Mouse (Mus musculus) c-Kit-positive CD71-positive TER-119-negative erythroid progenitor cells, embryonic 14.5 days (primary cell): ENCODE measurements around the gene Samd11.
A peak's percentile ranks its signal among the peaks of the same experiment; 100 is the strongest.

Source experiments
- DNase-seq: peaks from one replicate; pipeline ENCODE4 v3.0.0-alpha.2; 2013; ENCODE audit warnings: low read depth

Gene Samd11

GRCm38 (mm10) chr4:156213134-156213533 is 42.3 kb downstream of the Samd11 start:
- no peak for DNase-seq

- DNase-seq, result no peak
Observed at GRCm38 (mm10) chr4:156209963-156210635, 45.4 kb downstream of the Samd11 start.

- no peak for DNase-seq
Observed at GRCm38 (mm10) chr4:156208872-156209271, 46.6 kb downstream of the Samd11 start.

- DNase-seq, result no peak
Observed at GRCm38 (mm10) chr4:156203413-156204131, 51.9 kb downstream of the Samd11 start.

GRCm38 (mm10) chr4:156203001-156203412 is 52.5 kb downstream of the Samd11 start, which contains the start of gene AW011738:
AW011738 (plus strand) TSS chr4:156203304.
- DNase-seq, result peak; percentile 58

GRCm38 (mm10) chr4:156202462-156202893 is 53.0 kb downstream of the Samd11 start:
- DNase-seq, result peak; percentile 78

GRCm38 (mm10) chr4:156200623-156201475 is 54.6 kb downstream of the Samd11 start, which contains the start of gene Isg15:
Isg15 (minus strand) TSS chr4:156200818.
- no peak for DNase-seq

GRCm38 (mm10) chr4:156197829-156198205 is 57.6 kb downstream of the Samd11 start:
- peak; percentile 53 for DNase-seq

GRCm38 (mm10) chr4:156197131-156197828 is 58.2 kb downstream of the Samd11 start, which contains the start of gene Agrn:
Agrn (minus strand) TSS chr4:156197488.
- no peak for DNase-seq
